Mouse (Mus musculus): ENCODE measurements around the gene Gm10181. TPM values are rescaled to one million over a fixed set of nuclear protein-coding genes. Genes with fewer than 3 reads are reported as not detected.

Gene Gm10181
- polyA plus RNA-seq (2011; ENCODE audit: insufficient read length, low read depth, missing spikeins), result not detected in 2 replicates

DNA sequence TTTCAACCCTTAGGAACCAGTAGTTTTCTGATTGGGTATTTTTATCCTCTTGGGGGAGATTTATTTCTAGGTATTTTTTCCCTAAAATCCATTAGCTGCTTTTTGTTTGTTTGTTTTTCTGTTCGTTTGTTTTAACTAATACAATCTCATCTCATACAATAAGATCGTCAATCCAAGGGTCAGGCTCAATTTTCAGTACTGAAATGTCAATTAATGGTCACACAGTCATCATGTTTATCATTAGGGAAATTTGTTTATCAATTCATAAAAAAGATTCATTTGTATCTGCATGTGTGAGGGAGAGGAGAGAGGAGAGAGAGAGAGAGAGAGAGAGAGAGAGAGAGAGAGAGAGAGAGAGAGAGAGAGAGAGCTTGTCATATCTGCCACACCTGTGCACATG lies at the start of gene Gm10181:
Gene Gm10181, plus strand, starts transcription at position 301 of the 400 bp plus-strand sequence.
- no peak for TF ChIP-seq CTCF (IDR thresholded peaks at IDR 0.05; ENCODE audit: borderline replicate concordance, insufficient read depth, low read length)
- no peak for TF ChIP-seq POLR2A (IDR thresholded peaks at IDR 0.05; ENCODE audit: low read depth, low read length)
- no peak within 1 kb of the TSS for H3K27ac ChIP-seq (ENCODE audit: insufficient read depth, low read length)
- peaks cover 2% of the 10 kb centered on the region; the same call in 1 of the 2 replicates for H3K4me1 ChIP-seq (ENCODE audit: control insufficient read depth, insufficient read depth, low read length)
- no peak within 1 kb of the TSS for H3K4me3 ChIP-seq (ENCODE audit: insufficient read depth, low read length)

DNA sequence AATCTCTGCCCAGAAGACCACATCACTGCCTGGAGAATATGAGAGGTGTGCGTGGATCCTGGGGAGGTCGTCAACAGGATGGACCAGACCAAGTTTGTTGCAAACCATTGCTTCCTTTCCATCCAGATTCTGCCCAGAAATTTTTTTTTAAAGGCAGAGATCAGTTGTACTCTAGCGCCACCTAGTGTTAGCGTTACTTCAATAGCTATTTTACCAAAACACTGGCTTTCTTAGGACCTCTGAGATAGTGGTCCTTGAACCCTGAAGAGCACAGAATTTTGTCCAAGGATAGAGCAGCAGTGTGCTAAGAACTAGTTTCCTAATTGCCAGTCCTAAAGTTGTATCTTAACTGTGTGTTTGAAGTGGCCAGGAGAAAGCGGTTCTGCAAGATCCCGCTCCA lies 47.6 kb upstream of the Gm10181 start:
- no peak for TF ChIP-seq CTCF (IDR thresholded peaks at IDR 0.05; ENCODE audit: borderline replicate concordance, insufficient read depth, low read length)
- no peak for TF ChIP-seq POLR2A (IDR thresholded peaks at IDR 0.05; ENCODE audit: low read depth, low read length)
- Histone ChIP-seq H3K27ac (ENCODE audit: insufficient read depth, low read length) (no peak overlapping the region), H3K4me3 (ENCODE audit: insufficient read depth, low read length) (no peak overlapping the region), H3K4me1 (ENCODE audit: control insufficient read depth, insufficient read depth, low read length) (peaks cover 4% of the 10 kb centered on the region; the same call in 1 of the 2 replicates)

DNA sequence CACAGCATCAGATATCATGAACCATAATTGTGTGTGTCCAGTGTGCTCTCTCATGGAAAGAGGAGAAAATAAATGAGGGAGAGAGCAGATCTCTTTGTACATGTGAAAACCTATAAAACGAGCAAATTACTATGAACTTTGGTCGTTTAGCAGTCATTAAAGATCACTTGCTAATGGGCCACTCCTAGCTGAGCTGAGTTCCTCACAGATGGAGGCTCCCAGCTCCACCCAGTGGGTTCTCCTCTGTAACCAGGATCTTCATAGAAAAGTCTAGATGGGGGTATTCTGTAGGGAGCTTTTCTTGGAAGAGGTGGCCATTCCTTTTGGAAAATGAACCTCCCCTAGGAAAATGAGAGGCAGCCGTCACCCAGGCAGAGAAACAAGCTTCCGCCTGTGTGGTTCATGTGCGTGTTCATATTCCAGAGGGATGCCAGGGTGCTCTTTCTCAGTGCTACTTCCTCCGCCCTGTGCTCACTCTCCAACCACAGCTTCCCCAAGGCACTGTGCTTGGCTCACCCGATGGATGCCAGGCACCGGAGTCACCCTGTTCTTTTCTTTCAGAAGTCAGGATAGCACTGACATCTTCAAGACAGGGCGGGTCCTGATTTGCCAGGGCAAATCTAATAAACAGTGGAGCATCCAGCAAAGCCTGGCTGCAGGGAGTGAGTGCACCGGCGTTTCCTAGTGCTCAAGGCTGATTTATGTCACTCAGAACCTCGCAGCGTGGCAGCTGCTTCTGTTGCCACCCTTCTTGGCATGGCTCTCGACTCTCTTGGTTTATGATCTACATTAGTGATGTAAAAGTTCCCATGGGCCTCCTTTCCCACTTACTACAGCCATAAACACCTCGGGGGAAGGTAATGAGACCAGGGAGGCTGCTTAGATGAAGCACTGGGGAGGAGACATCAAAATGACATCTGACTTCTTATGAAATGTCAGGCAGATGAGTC lies 46.8 kb upstream of the Gm10181 start:
- no peak overlapping the region for H3K27ac ChIP-seq (ENCODE audit: insufficient read depth, low read length)

DNA sequence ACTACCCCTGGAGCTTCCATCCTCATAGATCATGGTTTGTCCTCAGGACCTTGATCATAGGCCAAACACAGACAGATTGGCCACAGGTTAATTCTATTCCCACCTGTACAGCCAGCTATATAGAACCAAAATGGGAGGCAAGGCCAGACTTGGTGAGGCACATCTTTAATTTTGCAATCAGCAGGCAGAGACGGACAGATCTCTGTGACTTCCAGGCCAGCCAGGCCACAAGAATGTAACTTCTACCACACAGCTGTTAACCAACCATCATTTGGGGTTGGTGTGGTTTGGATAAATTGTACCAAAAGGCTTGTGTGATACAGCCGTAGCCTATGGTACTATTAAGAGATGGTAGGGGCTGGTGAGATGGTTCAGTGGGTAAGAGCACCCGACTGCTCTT lies 44.9 kb upstream of the Gm10181 start:
- Histone ChIP-seq H3K27ac (ENCODE audit: insufficient read depth, low read length) (no peak overlapping the region), H3K4me1 (ENCODE audit: control insufficient read depth, insufficient read depth, low read length) (peaks cover 10% of the 10 kb centered on the region), H3K4me3 (ENCODE audit: insufficient read depth, low read length) (no peak overlapping the region)
- TF ChIP-seq CTCF (IDR thresholded peaks at IDR 0.05; ENCODE audit: borderline replicate concordance, insufficient read depth, low read length), result no peak
- no peak for TF ChIP-seq POLR2A (IDR thresholded peaks at IDR 0.05; ENCODE audit: low read depth, low read length)

More for the DNA sequence above, 46.8 kb upstream of the Gm10181 start:
- H3K4me1 ChIP-seq (ENCODE audit: control insufficient read depth, insufficient read depth, low read length), result peaks cover 4% of the 10 kb centered on the region; the same call in 1 of the 2 replicates
- TF ChIP-seq CTCF (IDR thresholded peaks at IDR 0.05; ENCODE audit: borderline replicate concordance, insufficient read depth, low read length), result no peak
- no peak for TF ChIP-seq POLR2A (IDR thresholded peaks at IDR 0.05; ENCODE audit: low read depth, low read length)
- H3K4me3 ChIP-seq (ENCODE audit: insufficient read depth, low read length), result no peak overlapping the region

DNA sequence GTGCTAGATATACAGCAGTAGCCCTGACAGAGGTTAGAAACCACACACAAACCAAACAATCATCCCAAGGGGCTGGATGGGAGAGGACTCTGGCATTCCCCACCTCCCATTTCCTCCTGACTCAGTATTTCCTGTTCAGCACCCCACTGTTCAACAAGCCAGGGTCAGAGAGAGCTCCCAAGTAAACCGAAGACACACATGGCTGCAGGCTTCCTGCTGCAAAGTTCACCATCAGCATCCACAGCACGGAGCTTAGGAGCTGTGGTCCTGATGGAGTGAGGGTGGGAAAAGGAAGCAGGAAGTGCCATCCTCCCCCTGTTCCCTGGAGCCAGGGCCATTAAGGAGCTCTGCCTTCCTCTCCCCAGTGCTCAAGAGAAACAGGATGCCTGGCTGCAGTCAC lies 40.9 kb upstream of the Gm10181 start:
- Histone ChIP-seq H3K27ac (ENCODE audit: insufficient read depth, low read length) (no peak overlapping the region), H3K4me1 (ENCODE audit: control insufficient read depth, insufficient read depth, low read length) (peaks cover 6% of the 10 kb centered on the region), H3K4me3 (ENCODE audit: insufficient read depth, low read length) (no peak overlapping the region)
- TF ChIP-seq POLR2A (IDR thresholded peaks at IDR 0.05; ENCODE audit: low read depth, low read length), result no peak

DNA sequence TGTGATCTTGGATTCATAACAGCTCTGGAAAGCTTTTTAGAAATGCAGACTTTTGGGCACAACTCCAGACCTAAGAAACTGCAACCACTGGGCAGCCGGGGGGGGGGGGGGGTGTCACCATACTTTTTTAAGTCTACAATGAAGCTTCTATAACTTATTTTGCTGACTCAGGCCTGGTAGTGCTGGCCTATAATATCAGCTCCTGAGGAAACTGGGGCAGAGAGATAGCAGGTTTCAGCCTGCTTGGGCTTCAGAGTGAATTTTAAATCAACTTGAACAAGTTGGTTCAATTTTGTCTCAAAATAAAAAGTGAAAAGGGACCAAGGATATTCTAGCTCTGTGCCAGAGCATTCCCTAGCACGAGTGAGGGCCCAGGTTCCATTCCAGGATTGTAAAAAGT lies 40.3 kb upstream of the Gm10181 start:
- Histone ChIP-seq H3K4me1 (ENCODE audit: control insufficient read depth, insufficient read depth, low read length) (peaks cover 6% of the 10 kb centered on the region), H3K4me3 (ENCODE audit: insufficient read depth, low read length) (no peak overlapping the region), H3K27ac (ENCODE audit: insufficient read depth, low read length) (no peak overlapping the region)
- TF ChIP-seq CTCF (IDR thresholded peaks at IDR 0.05; ENCODE audit: borderline replicate concordance, insufficient read depth, low read length), result no peak
- TF ChIP-seq POLR2A (IDR thresholded peaks at IDR 0.05; ENCODE audit: low read depth, low read length), result no peak

DNA sequence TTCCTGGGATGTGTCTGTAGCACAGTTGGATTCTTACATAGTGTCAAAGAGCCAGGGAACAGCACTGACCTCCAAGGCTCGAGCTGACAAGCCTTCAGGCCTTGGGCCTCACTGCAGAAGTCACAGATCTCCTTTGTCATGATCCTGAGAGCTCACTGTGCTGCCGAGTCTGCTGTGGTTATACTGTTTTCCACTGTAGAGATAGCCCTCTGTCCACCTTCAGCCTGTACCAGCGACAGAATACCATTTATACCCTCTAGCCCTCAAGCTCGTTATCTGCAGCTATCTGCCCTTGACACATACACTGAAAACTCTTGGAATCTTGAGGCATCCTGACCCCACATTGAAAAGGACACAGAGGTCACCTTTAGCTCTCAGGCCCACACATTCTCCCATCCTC lies 37.3 kb upstream of the Gm10181 start:
- no peak for TF ChIP-seq CTCF (IDR thresholded peaks at IDR 0.05; ENCODE audit: borderline replicate concordance, insufficient read depth, low read length)
- no peak for TF ChIP-seq POLR2A (IDR thresholded peaks at IDR 0.05; ENCODE audit: low read depth, low read length)
- H3K4me3 ChIP-seq (ENCODE audit: insufficient read depth, low read length), result no peak overlapping the region
- no peak overlapping the region for H3K27ac ChIP-seq (ENCODE audit: insufficient read depth, low read length)
- H3K4me1 ChIP-seq (ENCODE audit: control insufficient read depth, insufficient read depth, low read length), result peaks cover 6% of the 10 kb centered on the region

DNA sequence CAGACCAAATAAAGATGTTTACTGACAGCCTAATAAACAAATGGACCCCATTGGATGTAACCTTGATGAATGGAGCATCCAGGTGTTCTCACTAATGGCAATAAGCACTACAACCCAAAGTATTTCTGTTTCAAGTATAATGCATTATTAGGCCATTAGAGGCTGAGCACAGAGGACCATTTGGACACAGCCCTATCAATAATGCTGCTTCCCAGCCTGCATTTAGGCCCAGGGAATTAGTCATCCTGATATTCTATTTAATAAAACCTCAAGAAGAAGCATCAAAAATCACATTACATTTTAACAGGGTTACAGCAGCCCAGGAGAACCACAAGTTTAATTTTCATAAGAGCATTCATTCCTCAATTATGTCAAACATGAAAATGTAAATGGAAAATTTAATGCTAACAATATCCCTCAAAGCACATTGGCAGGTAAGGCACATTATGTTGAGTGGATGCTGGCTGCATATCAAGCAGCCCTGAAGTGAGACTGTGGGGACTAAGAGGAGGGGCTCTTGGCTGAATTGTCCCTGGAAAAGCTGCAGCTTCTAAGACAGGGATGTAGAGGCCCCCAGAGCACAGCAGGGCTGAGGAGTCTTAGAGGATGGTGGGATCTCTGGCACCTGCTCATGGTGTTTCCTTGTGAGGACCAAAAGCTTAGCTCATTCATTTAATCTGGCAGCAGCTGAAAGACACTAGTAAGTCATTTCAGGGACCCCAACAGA lies 33.4 kb upstream of the Gm10181 start:
- TF ChIP-seq POLR2A (IDR thresholded peaks at IDR 0.05; ENCODE audit: low read depth, low read length) (no peak), CTCF (IDR thresholded peaks at IDR 0.05; ENCODE audit: borderline replicate concordance, insufficient read depth, low read length) (no peak)
- Histone ChIP-seq H3K4me3 (ENCODE audit: insufficient read depth, low read length) (no peak overlapping the region), H3K4me1 (ENCODE audit: control insufficient read depth, insufficient read depth, low read length) (no peaks in the 10 kb centered on the region), H3K27ac (ENCODE audit: insufficient read depth, low read length) (no peak overlapping the region)

DNA sequence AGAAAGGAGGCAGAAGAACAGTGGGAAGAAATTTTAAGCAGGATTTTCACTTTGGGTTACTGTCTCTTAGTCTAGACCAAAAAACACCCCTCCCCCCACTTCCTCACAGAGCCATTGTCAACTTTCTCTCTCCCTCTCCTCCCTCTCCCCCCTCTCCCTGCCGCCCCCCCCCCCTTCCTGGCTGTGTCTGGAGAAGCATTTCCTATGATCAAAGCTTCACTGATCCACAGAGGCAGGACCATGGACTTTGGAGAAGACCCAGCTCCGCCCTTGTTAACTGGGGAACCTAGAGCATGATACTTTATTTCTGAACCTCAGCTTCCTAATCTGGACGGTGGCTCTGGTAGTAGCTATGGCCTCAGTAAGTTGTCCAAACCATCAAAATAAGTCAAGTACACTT lies 30.5 kb upstream of the Gm10181 start:
- TF ChIP-seq POLR2A (IDR thresholded peaks at IDR 0.05; ENCODE audit: low read depth, low read length) (no peak), CTCF (IDR thresholded peaks at IDR 0.05; ENCODE audit: borderline replicate concordance, insufficient read depth, low read length) (no peak)
- Histone ChIP-seq H3K4me3 (ENCODE audit: insufficient read depth, low read length) (no peak overlapping the region), H3K27ac (ENCODE audit: insufficient read depth, low read length) (no peak overlapping the region), H3K4me1 (ENCODE audit: control insufficient read depth, insufficient read depth, low read length) (no peaks in the 10 kb centered on the region)

DNA sequence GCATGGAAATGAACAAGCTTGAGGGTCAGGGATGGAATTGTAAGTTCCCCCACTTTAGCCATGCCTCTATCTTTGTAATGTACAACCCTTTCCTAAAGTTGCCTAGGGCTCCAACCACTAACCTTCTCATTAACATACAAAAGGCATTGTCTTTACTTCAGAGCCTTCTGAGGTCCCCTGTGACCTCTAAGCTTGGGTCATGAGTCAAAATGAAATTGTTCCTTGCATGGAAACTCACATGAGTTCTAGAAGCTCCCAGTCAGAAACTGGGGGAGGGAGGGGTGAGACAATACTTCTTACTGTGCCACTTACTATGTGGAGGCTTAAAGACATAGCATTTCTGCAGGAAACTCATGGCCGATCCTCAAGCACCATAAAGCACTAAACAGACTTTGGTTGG lies 16.6 kb upstream of the Gm10181 start:
- H3K4me3 ChIP-seq (ENCODE audit: insufficient read depth, low read length), result no peak overlapping the region
- no peak overlapping the region for H3K27ac ChIP-seq (ENCODE audit: insufficient read depth, low read length)
- TF ChIP-seq CTCF (IDR thresholded peaks at IDR 0.05; ENCODE audit: borderline replicate concordance, insufficient read depth, low read length), result no peak
- TF ChIP-seq POLR2A (IDR thresholded peaks at IDR 0.05; ENCODE audit: low read depth, low read length), result no peak
- peaks cover 9% of the 10 kb centered on the region for H3K4me1 ChIP-seq (ENCODE audit: control insufficient read depth, insufficient read depth, low read length)
